Mouse (Mus musculus): ENCODE measurements at regions not wholly inside any gene's neighbourhood (a gene's known extent, or its start where the extent isn't known, plus 50 kb on each side); places are given as distances from the start of the nearest gene placed in this dataset.

DNA sequence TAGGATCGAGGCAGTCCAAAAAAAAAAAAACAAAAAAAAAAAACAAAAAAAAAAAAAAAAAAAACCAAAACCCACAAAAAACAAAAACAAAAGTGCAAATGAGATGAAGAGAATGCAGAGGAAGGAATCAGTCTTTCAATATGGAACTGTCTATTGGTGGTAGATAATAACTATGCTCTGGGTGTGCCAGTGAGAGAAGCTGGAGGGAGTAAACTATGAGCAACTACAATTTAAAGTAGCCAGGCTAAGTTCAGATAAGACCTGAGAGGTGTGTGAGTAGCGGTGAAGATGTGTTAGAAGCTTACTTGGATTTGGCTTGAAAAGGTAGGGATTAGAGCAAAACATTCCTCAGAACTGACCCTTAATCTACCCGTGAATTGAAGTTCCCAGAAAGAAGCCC is 200.1 kb upstream of the Egfl6 start:
- no peak overlapping the region for H3K27ac ChIP-seq (ENCODE audit: insufficient read depth, low read depth, low read length)
- no peaks in the 10 kb centered on the region for H3K4me1 ChIP-seq (ENCODE audit: control insufficient read depth, insufficient read depth, low read length)
- H3K4me3 ChIP-seq (ENCODE audit: insufficient read depth, low read depth, low read length): no peak overlapping the region
- no peaks in the 10 kb centered on the region for H3K27me3 ChIP-seq (replicated peaks; ENCODE audit: control insufficient read depth, insufficient read depth, low read length)
- no peak for DNase-seq
- TF ChIP-seq POLR2A (IDR thresholded peaks at IDR 0.05; ENCODE audit: low read depth, low read length): no peak
- no peak for TF ChIP-seq CTCF (conservative IDR thresholded peaks at IDR 0.05; ENCODE audit: insufficient read depth, insufficient read length, low read depth, low read length)
- no peaks in the 10 kb centered on the region for H3K36me3 ChIP-seq (ENCODE audit: control insufficient read depth, insufficient read depth, low read length)
- 82% methylated on average over 3 of the region's 3 CpGs for WGBS

GRCm38 (mm10) chrX:166783377-166783776 is 197.9 kb upstream of the Egfl6 start:
- Histone ChIP-seq H3K36me3 (ENCODE audit: control insufficient read depth, insufficient read depth, low read length) (no peaks in the 10 kb centered on the region), H3K4me3 (ENCODE audit: insufficient read depth, low read depth, low read length) (no peak overlapping the region), H3K4me1 (ENCODE audit: control insufficient read depth, insufficient read depth, low read length) (no peaks in the 10 kb centered on the region), H3K27ac (ENCODE audit: insufficient read depth, low read depth, low read length) (no peak overlapping the region), H3K27me3 (replicated peaks; ENCODE audit: control insufficient read depth, insufficient read depth, low read length) (no peaks in the 10 kb centered on the region)
- TF ChIP-seq CTCF (conservative IDR thresholded peaks at IDR 0.05; ENCODE audit: insufficient read depth, insufficient read length, low read depth, low read length) (no peak), POLR2A (IDR thresholded peaks at IDR 0.05; ENCODE audit: low read depth, low read length) (no peak)
- WGBS: 90% methylated on average over 2 of the region's 2 CpGs
- DNase-seq: no peak

GRCm38 (mm10) chrX:166779334-166780092 is 194.0 kb upstream of the Egfl6 start:
- Histone ChIP-seq H3K27me3 (replicated peaks; ENCODE audit: control insufficient read depth, insufficient read depth, low read length) (no peaks in the 10 kb centered on the region), H3K36me3 (ENCODE audit: control insufficient read depth, insufficient read depth, low read length) (no peaks in the 10 kb centered on the region), H3K27ac (ENCODE audit: insufficient read depth, low read depth, low read length) (no peak overlapping the region), H3K4me3 (ENCODE audit: insufficient read depth, low read depth, low read length) (no peak overlapping the region), H3K4me1 (ENCODE audit: control insufficient read depth, insufficient read depth, low read length) (no peaks in the 10 kb centered on the region)
- TF ChIP-seq POLR2A (IDR thresholded peaks at IDR 0.05; ENCODE audit: low read depth, low read length): no peak
- TF ChIP-seq CTCF (conservative IDR thresholded peaks at IDR 0.05; ENCODE audit: insufficient read depth, insufficient read length, low read depth, low read length): no peak
- no peak for DNase-seq
- 79% methylated on average over 6 of the region's 6 CpGs for WGBS

DNA sequence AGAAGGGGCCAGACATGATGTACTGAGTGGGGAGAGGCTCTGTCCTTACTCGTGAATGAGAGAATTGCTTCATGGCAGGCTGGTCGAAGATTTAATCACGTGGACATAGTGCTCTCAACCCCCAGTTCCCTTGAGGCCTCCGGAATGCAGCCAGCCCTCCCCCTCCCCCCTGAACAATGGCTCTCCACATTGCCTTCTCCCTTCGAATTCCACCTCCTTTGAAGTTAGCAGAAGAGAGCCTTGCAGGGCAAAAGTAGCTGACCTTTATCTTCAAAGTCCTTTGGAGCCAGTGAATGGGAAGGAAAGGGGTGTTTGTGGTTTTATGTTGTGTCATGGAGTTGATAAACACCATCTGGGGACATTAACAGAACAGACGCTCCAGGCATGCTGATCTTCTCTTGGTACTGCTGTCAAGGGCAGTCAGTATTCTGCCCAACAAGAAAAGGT is 187.9 kb upstream of the Egfl6 start:
- no peaks in the 10 kb centered on the region for H3K4me1 ChIP-seq (ENCODE audit: control insufficient read depth, insufficient read depth, low read length)
- WGBS: 18% methylated on average over 6 of the region's 6 CpGs
- DNase-seq: peak; percentile 3
- no peaks in the 10 kb centered on the region for H3K27me3 ChIP-seq (replicated peaks; ENCODE audit: control insufficient read depth, insufficient read depth, low read length)
- no peak overlapping the region for H3K27ac ChIP-seq (ENCODE audit: insufficient read depth, low read depth, low read length)
- H3K4me3 ChIP-seq (ENCODE audit: insufficient read depth, low read depth, low read length): no peak overlapping the region
- TF ChIP-seq CTCF (conservative IDR thresholded peaks at IDR 0.05; ENCODE audit: insufficient read depth, insufficient read length, low read depth, low read length) (no peak), POLR2A (IDR thresholded peaks at IDR 0.05; ENCODE audit: low read depth, low read length) (no peak)
- no peaks in the 10 kb centered on the region for H3K36me3 ChIP-seq (ENCODE audit: control insufficient read depth, insufficient read depth, low read length)

- H3K4me1 ChIP-seq (ENCODE audit: control insufficient read depth, insufficient read depth, low read length): no peaks in the 10 kb centered on the region
- no peak overlapping the region for H3K4me3 ChIP-seq (ENCODE audit: insufficient read depth, low read depth, low read length)
- H3K27me3 ChIP-seq (replicated peaks; ENCODE audit: control insufficient read depth, insufficient read depth, low read length): no peaks in the 10 kb centered on the region
- WGBS: 79% methylated on average over 6 of the region's 6 CpGs
- TF ChIP-seq POLR2A (IDR thresholded peaks at IDR 0.05; ENCODE audit: low read depth, low read length) (no peak), CTCF (conservative IDR thresholded peaks at IDR 0.05; ENCODE audit: insufficient read depth, insufficient read length, low read depth, low read length) (no peak)
- H3K36me3 ChIP-seq (ENCODE audit: control insufficient read depth, insufficient read depth, low read length): no peaks in the 10 kb centered on the region
- H3K27ac ChIP-seq (ENCODE audit: insufficient read depth, low read depth, low read length): no peak overlapping the region
- no peak for DNase-seq
Observed at GRCm38 (mm10) chrX:166766991-166767390, 181.5 kb upstream of the Egfl6 start.

DNA sequence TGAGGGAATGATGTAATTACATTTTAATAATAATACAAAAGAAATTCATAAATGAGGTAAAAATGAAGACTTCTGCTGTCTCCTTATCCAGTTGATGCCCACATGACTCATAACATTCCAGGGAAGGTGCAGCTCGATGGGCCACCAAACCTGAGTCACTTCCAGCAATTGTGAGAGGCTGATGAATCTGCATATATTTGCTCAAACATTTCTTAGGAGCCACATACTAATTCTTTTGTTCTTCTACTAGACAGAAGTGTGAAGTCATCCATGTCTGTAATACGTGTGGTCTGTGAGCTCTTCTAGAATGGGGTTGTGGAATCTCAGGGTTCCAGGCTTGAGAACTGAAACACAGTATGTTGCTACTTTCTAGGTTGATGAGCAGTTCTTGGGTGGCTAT is 180.1 kb upstream of the Egfl6 start:
- 67% methylated on average over 2 of the region's 2 CpGs for WGBS
- Histone ChIP-seq H3K4me1 (ENCODE audit: control insufficient read depth, insufficient read depth, low read length) (no peaks in the 10 kb centered on the region), H3K27ac (ENCODE audit: insufficient read depth, low read depth, low read length) (no peak overlapping the region), H3K4me3 (ENCODE audit: insufficient read depth, low read depth, low read length) (no peak overlapping the region), H3K27me3 (replicated peaks; ENCODE audit: control insufficient read depth, insufficient read depth, low read length) (no peaks in the 10 kb centered on the region), H3K36me3 (ENCODE audit: control insufficient read depth, insufficient read depth, low read length) (no peaks in the 10 kb centered on the region)
- no peak for DNase-seq
- TF ChIP-seq CTCF (conservative IDR thresholded peaks at IDR 0.05; ENCODE audit: insufficient read depth, insufficient read length, low read depth, low read length) (no peak), POLR2A (IDR thresholded peaks at IDR 0.05; ENCODE audit: low read depth, low read length) (no peak)

DNA sequence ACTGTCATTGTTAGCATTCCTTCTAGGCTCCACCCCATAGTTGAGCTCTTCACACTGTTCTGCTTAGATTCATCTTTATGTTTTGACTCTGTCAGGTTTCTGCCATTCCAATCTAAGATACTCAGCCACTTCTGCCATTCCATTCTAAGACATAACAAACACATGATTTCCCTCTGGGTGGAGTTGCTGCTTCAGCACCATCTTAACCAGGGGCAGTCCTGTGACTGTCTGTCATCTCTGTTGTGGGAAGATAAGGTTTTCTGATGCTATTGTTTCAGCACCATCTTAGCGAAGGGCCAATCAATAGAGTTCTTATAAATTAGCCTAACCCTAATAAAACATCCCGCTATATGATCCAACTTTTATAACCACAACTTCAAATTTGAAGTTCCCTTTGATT is 176.6 kb upstream of the Egfl6 start:
- WGBS: 96% methylated on average over 2 of the region's 2 CpGs
- H3K27ac ChIP-seq (ENCODE audit: insufficient read depth, low read depth, low read length): no peak overlapping the region
- H3K36me3 ChIP-seq (ENCODE audit: control insufficient read depth, insufficient read depth, low read length): no peaks in the 10 kb centered on the region
- no peak for TF ChIP-seq POLR2A (IDR thresholded peaks at IDR 0.05; ENCODE audit: low read depth, low read length)
- TF ChIP-seq CTCF (conservative IDR thresholded peaks at IDR 0.05; ENCODE audit: insufficient read depth, insufficient read length, low read depth, low read length): no peak
- H3K4me3 ChIP-seq (ENCODE audit: insufficient read depth, low read depth, low read length): no peak overlapping the region
- no peaks in the 10 kb centered on the region for H3K4me1 ChIP-seq (ENCODE audit: control insufficient read depth, insufficient read depth, low read length)
- no peaks in the 10 kb centered on the region for H3K27me3 ChIP-seq (replicated peaks; ENCODE audit: control insufficient read depth, insufficient read depth, low read length)
- DNase-seq: no peak

Measured in kidney, adult 2 months (tissue).